Mouse (Mus musculus) cerebellum, postnatal 10 days (tissue): ENCODE measurements around the gene Hspb11.

Experiments
- DNase-seq, 2 experiments: peaks; one replicate each; pipeline ENCODE4 v3.0.0; 2021; ENCODE audit warnings: mixed read lengths in 2 of 2

Hspb11 gene

DNA sequence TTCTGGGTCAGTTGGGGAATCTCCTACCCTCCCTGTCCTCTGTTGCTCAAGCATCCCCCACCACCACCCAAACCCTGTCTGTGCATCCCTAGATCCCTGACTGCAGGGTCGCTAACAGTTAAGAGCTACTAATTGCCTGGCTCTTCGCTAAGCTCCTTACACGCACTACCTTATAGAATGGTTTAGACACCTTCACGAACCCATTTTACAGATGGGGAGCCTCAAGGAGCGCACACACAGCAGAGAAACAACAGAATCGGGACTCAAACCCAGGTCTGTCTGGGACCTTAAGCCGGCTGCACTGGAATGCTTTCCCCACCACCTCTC, 61.0 kb downstream of the Hspb11 start:
- DNase-seq, result no peak

DNA sequence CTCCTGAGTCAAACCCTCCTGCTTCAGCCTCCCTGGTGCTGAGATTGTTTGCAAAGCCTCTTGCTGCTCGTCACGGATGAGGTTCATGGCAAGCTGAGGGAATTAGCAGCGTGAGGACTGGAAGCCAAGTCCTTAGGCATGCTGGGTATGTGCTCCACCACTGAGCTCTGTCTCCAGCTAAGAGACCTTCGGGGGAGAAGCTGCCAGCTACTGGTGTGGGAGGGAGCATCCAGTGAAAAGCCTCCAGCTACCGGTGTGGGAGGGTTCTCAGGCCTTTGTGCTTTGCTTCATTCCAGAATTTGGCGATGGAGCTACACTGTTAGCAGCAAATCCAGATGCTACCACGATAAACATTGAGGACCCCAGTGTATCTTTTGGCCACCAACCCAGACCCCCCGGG, 65.3 kb downstream of the Hspb11 start:
- DNase-seq, result no peak

- no peak for DNase-seq
Observed at GRCm38 (mm10) chr4:107321041-107321440, 67.6 kb downstream of the Hspb11 start.

- no peak for DNase-seq
Observed at GRCm38 (mm10) chr4:107323113-107323512, 69.7 kb downstream of the Hspb11 start.

DNA sequence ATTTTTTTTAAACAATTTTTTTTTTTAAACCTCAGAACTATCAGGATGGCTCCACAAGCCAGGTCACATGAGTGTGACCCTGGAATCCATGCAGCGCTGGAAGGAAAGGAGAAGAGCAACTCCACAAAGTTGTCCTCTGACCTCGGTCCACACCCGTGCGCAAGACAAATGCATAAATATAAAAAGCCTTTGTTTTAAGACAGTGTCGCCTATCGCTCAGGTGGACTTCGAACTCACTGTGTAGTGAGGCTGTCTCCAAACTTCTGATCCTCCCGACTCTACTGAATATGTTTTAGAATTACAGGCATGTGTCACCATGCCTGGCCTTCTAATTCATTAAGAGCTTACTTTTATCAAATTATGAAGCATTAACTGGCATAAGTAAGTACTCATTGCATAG, 75.1 kb downstream of the Hspb11 start:
- DNase-seq, result no peak
